Mouse (Mus musculus) ES-Bruce4 (cell line): ENCODE results near the gene Gm5148. TPM values are rescaled to one million over a fixed set of nuclear protein-coding genes. Genes with fewer than 3 reads are reported as not detected.

Experiments
- H3K27ac ChIP-seq: 2 replicates; pipeline ENCODE4 v1.5.1; 2012; ENCODE audit warnings: low read length, inconsistent platforms; ENCODE audit not compliant: insufficient read depth
- H3K27me3 ChIP-seq: 2 replicates; pipeline ENCODE4 v1.6.1; 2012; ENCODE audit warnings: mild to moderate bottlenecking, low read length, inconsistent platforms; ENCODE audit not compliant: control insufficient read depth, poor library complexity, insufficient read depth, severe bottlenecking
- H3K36me3 ChIP-seq: 2 replicates; pipeline ENCODE4 v1.6.1; 2012; ENCODE audit warnings: inconsistent platforms, mild to moderate bottlenecking, low read length, moderate library complexity; ENCODE audit not compliant: control insufficient read depth, poor library complexity, insufficient read depth, severe bottlenecking
- H3K4me1 ChIP-seq: one replicate; pipeline ENCODE4 v1.8.1; 2011; ENCODE audit warnings: low read length; ENCODE audit not compliant: control insufficient read depth, insufficient read depth
- H3K4me3 ChIP-seq: 2 replicates; pipeline ENCODE4 v1.5.1; 2011; ENCODE audit warnings: low read depth, mild to moderate bottlenecking, low read length
- H3K9ac ChIP-seq: 2 replicates; pipeline ENCODE4 v1.6.1; 2012; ENCODE audit warnings: low read depth, mild to moderate bottlenecking, inconsistent platforms; ENCODE audit not compliant: poor library complexity, severe bottlenecking
- H3K9me3 ChIP-seq: replicated peaks from 2 replicates; pipeline ENCODE4 v1.6.1; 2012; ENCODE audit warnings: mild to moderate bottlenecking, low read length, inconsistent platforms; ENCODE audit not compliant: control insufficient read depth, poor library complexity, insufficient read depth, severe bottlenecking
- CTCF ChIP-seq: IDR thresholded peaks from one replicate; pipeline ENCODE4 v1.8.1; 2011; ENCODE audit warnings: low read depth, low read length
- EP300 ChIP-seq: IDR thresholded peaks from 2 replicates; pipeline ENCODE4 v1.6.1; 2011; ENCODE audit warnings: low read depth, low read length; ENCODE audit not compliant: insufficient read depth
- POLR2A ChIP-seq: IDR thresholded peaks from one replicate; pipeline ENCODE4 v1.8.1; 2011; ENCODE audit warnings: low read length; ENCODE audit not compliant: insufficient read depth
- polyA plus RNA-seq: library from polyadenylated mRNA; stranded (reverse); fragments of >200 nt; gene quantifications from 2 replicates; pipeline ENCODE4 v1.2.4, GENCODE M21; 2011; ENCODE audit warnings: low read depth; ENCODE audit not compliant: missing spikeins, insufficient read depth, insufficient read length

Gene Gm5148
- 3.0 and 3.1 TPM in 2 replicates for polyA plus RNA-seq

DNA sequence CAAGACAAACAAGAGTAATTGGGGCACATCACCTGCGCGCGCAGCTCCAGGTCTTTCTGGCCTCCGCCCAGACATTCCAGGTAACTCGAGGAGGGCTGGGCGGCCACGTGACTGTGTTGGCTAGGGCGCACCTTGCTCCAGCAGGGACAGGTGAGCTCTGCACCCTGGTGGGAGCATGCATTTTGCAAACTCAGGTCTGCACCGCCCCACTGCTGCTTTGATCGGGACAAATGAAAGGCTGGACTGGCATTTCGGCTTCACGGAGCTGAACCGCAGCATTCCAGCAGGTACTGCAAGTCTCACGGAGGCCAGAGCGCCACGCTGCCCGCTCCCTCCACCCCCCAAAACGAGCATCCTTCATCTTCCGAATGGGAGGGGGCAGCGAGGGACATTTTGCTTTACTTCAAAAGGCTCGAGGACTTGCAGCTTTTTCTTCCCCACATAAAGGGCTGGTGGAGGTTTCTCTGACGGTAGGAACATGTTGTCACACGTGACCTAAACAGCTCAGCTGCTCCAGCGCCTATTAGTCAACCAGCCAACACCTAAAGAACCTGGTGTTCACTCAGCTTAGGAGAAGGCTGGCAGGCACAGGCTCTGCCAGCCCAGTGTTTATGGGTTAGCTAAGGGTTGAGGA, at the start of gene Gm5148:
Gene Gm5148, minus strand, starts transcription at position 320 of the 634 bp plus-strand sequence.
- Histone ChIP-seq H3K27ac (no peak within 1 kb of the TSS), H3K9ac (peak within 1 kb of the TSS; percentile 2; the same call in 1 of the 2 replicates), H3K4me1 (no peaks in the 10 kb centered on the region), H3K36me3 (no peaks in the 10 kb centered on the region), H3K4me3 (peak within 1 kb of the TSS; percentile 50), H3K9me3 (no peaks in the 10 kb centered on the region), H3K27me3 (no peaks in the 10 kb centered on the region)
- TF ChIP-seq EP300 (peak; percentile 96), POLR2A (no peak), CTCF (peak; percentile 8)

DNA sequence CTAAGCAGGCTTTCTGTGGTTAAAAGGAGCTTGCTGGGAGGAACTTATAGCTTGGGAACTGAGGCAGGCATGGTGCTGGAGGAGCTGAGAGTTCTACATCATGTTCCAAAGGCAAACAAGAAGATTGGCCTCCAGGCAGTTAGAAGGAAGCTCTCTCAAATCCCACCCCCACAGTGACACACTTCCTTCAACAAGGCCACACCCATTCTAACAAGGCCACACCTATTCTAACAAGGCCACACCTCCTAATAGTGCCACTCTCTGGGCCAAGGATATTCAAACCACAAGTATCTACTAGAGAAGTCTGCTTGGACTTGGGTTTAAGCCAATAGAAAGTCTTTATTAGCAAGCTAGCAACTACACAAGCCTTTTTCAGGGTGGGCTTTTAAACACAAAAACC, 46.7 kb upstream of the Gm5148 start:
- Histone ChIP-seq H3K4me3 (no peak overlapping the region), H3K9ac (no peak overlapping the region), H3K9me3 (no peaks in the 10 kb centered on the region), H3K27ac (no peak overlapping the region), H3K36me3 (no peaks in the 10 kb centered on the region), H3K4me1 (no peaks in the 10 kb centered on the region), H3K27me3 (no peaks in the 10 kb centered on the region)
- TF ChIP-seq CTCF, result no peak
- TF ChIP-seq POLR2A, result no peak
- TF ChIP-seq EP300, result no peak

DNA sequence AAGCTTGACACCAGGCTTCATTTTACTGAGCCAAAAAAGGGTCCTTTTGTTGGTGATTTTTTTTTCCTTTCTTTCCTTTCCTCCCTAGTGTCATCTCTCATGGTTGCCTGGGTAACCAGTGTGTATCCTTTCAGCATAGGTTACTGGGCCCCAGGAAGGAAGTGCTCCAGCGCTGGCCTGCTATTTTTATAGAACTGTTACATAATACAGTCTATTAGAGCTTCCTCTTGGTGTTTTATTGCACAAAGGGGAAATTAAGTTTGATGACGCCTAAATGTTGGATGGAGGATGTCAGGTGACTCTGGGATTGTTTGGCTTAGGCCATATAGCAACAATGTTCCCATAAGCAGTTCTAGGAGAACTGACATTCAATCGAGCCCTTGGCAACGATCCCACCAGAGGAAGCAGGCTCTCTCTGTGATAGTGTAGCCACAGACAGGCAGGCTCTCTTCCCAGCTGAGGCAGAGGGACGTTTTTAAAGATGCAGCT, 45.0 kb upstream of the Gm5148 start:
- no peak overlapping the region for H3K9ac ChIP-seq
- TF ChIP-seq CTCF, result no peak
- no peak for TF ChIP-seq POLR2A
- no peak for TF ChIP-seq EP300
- no peaks in the 10 kb centered on the region for H3K4me1 ChIP-seq
- no peak overlapping the region for H3K27ac ChIP-seq
- H3K4me3 ChIP-seq, result no peak overlapping the region
- no peaks in the 10 kb centered on the region for H3K9me3 ChIP-seq
- H3K36me3 ChIP-seq, result no peaks in the 10 kb centered on the region
- H3K27me3 ChIP-seq, result no peaks in the 10 kb centered on the region

DNA sequence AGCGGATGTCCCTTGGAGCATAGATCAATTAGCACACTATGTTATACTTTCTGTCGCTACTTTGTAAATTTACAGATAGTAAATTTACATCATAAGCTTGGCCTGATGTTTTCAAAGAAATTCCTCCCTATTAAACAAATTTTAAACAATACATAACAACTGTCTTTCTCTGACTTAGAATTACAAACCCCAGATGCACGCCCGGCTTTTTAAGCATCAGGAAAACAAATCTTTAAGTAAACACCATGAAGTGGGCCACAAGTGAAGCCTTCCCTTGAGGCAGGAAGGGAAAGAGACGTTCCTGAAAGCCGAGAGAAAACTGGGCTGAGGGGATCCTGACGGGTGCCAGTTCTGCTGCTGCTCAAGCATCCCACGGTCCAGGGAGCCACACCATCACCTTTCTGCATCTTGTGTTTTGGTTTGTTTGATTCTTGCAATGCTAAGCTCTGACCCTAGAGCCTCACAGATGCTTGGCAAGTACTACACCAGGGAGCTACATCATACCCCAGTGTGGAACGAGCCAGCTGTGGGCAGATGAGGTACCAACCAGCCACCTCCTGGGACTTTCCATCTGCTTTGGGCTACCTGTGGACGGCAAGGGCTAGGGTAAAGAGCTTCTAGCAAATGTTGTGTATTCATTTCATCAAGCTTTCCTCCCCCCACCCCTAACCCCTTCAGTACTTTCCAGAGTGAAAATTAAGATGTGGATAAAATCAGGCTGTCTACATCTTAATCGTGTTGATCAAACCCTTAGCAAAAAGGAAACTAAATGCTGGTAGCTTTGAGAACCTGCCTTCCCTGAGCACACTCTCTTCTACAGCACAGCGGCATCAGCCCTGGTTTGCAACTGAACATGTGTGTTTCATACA, 43.1 kb upstream of the Gm5148 start:
- Histone ChIP-seq H3K27ac (no peak overlapping the region), H3K9ac (no peak overlapping the region), H3K4me3 (no peak overlapping the region), H3K27me3 (no peaks in the 10 kb centered on the region), H3K36me3 (no peaks in the 10 kb centered on the region), H3K9me3 (no peaks in the 10 kb centered on the region), H3K4me1 (no peaks in the 10 kb centered on the region)
- TF ChIP-seq POLR2A (no peak), CTCF (no peak), EP300 (no peak)

DNA sequence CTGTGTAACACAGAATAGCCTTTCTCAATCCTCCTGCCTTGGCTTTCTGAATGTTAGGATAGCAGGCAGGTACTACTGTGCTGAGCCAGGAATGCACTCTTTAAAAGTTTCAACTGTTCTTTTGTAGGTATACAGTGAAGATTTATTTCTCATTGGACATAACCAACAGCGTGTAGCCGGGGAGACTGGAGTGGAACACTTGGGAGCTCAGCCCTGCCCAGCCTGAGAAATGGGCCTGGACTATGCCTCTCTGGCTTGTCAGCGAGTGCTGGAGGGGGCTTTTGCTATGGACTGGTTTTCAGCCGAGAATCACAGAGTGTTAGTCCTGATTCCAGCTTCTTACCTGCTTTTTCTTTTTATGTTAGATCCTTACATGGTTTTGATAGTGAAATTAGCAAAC, 42.3 kb upstream of the Gm5148 start:
- H3K27me3 ChIP-seq, result no peaks in the 10 kb centered on the region
- H3K36me3 ChIP-seq, result no peaks in the 10 kb centered on the region
- H3K4me1 ChIP-seq, result no peaks in the 10 kb centered on the region
- TF ChIP-seq EP300 (no peak), POLR2A (no peak), CTCF (no peak)
- H3K4me3 ChIP-seq, result no peak overlapping the region
- H3K9ac ChIP-seq, result no peak overlapping the region
- no peak overlapping the region for H3K27ac ChIP-seq
- no peaks in the 10 kb centered on the region for H3K9me3 ChIP-seq
